Mouse (Mus musculus): Measurements from ENCODE around the gene Maats1. TPM values are rescaled to one million over a fixed set of nuclear protein-coding genes. Genes with fewer than 3 reads are reported as not detected.

Maats1 gene
- polyA plus RNA-seq, 1 experiment from 2014 or later = not detected

GRCm38 (mm10) chr16:38306571-38307220 lies 35.2 kb downstream of the Maats1 start:
- H3K27ac ChIP-seq (ENCODE audit: low read length) = no peak overlapping the region
- H3K27me3 ChIP-seq (ENCODE audit: control insufficient read depth, insufficient read depth, low read length) = no peaks in the 10 kb centered on the region
- H3K36me3 ChIP-seq (ENCODE audit: control insufficient read depth, insufficient read depth, low read length) = no peaks in the 10 kb centered on the region
- H3K9me3 ChIP-seq (ENCODE audit: control insufficient read depth, low read depth, low read length) = no peaks in the 10 kb centered on the region
- no peak overlapping the region for H3K4me3 ChIP-seq (ENCODE audit: low read depth, low read length)
- 54% methylated on average over 18 of the region's 18 CpGs for WGBS
- H3K4me2 ChIP-seq (replicated peaks; ENCODE audit: low read depth, low read length) = no peak overlapping the region
- no peaks in the 10 kb centered on the region for H3K4me1 ChIP-seq (ENCODE audit: control insufficient read depth, insufficient read depth, low read length)
- ATAC-seq (ENCODE audit: insufficient number of reproducible peaks, insufficient read depth, low FRiP score, low read depth) = no peak
- H3K9ac ChIP-seq (replicated peaks; ENCODE audit: low read depth, low read length) = no peak overlapping the region

- 54% methylated on average over 17 of the region's 17 CpGs for WGBS
- Histone ChIP-seq H3K9ac (replicated peaks; ENCODE audit: low read depth, low read length) (no peak overlapping the region), H3K4me1 (ENCODE audit: control insufficient read depth, insufficient read depth, low read length) (no peaks in the 10 kb centered on the region), H3K27ac (ENCODE audit: low read length) (no peak overlapping the region), H3K4me3 (ENCODE audit: low read depth, low read length) (no peak overlapping the region), H3K4me2 (replicated peaks; ENCODE audit: low read depth, low read length) (peak overlapping the region; percentile 8; the same call in 1 of the 2 replicates), H3K9me3 (ENCODE audit: control insufficient read depth, low read depth, low read length) (no peaks in the 10 kb centered on the region), H3K36me3 (ENCODE audit: control insufficient read depth, insufficient read depth, low read length) (no peaks in the 10 kb centered on the region), H3K27me3 (ENCODE audit: control insufficient read depth, insufficient read depth, low read length) (no peaks in the 10 kb centered on the region)
- ATAC-seq (ENCODE audit: insufficient number of reproducible peaks, insufficient read depth, low FRiP score, low read depth) = peak; percentile 38; the same call in 1 of the 2 replicates
Measured at GRCm38 (mm10) chr16:38304460-38305194, 37.3 kb downstream of the Maats1 start.

- no peak overlapping the region for H3K4me3 ChIP-seq (ENCODE audit: low read depth, low read length)
- 84% methylated on average over 13 of the region's 13 CpGs for WGBS
- H3K9ac ChIP-seq (replicated peaks; ENCODE audit: low read depth, low read length) = no peak overlapping the region
- H3K27me3 ChIP-seq (ENCODE audit: control insufficient read depth, insufficient read depth, low read length) = no peaks in the 10 kb centered on the region
- H3K27ac ChIP-seq (ENCODE audit: low read length) = no peak overlapping the region
- no peak for ATAC-seq (ENCODE audit: insufficient number of reproducible peaks, insufficient read depth, low FRiP score, low read depth)
- no peaks in the 10 kb centered on the region for H3K4me1 ChIP-seq (ENCODE audit: control insufficient read depth, insufficient read depth, low read length)
- no peak overlapping the region for H3K4me2 ChIP-seq (replicated peaks; ENCODE audit: low read depth, low read length)
- H3K9me3 ChIP-seq (ENCODE audit: control insufficient read depth, low read depth, low read length) = no peaks in the 10 kb centered on the region
- H3K36me3 ChIP-seq (ENCODE audit: control insufficient read depth, insufficient read depth, low read length) = no peaks in the 10 kb centered on the region
Measured at GRCm38 (mm10) chr16:38302367-38302766, 39.6 kb downstream of the Maats1 start.

- H3K36me3 ChIP-seq (ENCODE audit: control insufficient read depth, insufficient read depth, low read length) = no peaks in the 10 kb centered on the region
- H3K4me1 ChIP-seq (ENCODE audit: control insufficient read depth, insufficient read depth, low read length) = no peaks in the 10 kb centered on the region
- H3K27me3 ChIP-seq (ENCODE audit: control insufficient read depth, insufficient read depth, low read length) = no peaks in the 10 kb centered on the region
- no peak overlapping the region for H3K4me2 ChIP-seq (replicated peaks; ENCODE audit: low read depth, low read length)
- no peak for ATAC-seq (ENCODE audit: insufficient number of reproducible peaks, insufficient read depth, low FRiP score, low read depth)
- H3K27ac ChIP-seq (ENCODE audit: low read length) = no peak overlapping the region
- no peaks in the 10 kb centered on the region for H3K9me3 ChIP-seq (ENCODE audit: control insufficient read depth, low read depth, low read length)
- WGBS = 84% methylated on average over 6 of the region's 6 CpGs
- no peak overlapping the region for H3K4me3 ChIP-seq (ENCODE audit: low read depth, low read length)
- H3K9ac ChIP-seq (replicated peaks; ENCODE audit: low read depth, low read length) = no peak overlapping the region
Measured at GRCm38 (mm10) chr16:38298410-38298809, 43.5 kb downstream of the Maats1 start.

GRCm38 (mm10) chr16:38295349-38295930 lies 46.5 kb downstream of the Maats1 start:
- WGBS = 38% methylated on average over 5 of the region's 5 CpGs
- Histone ChIP-seq H3K4me2 (replicated peaks; ENCODE audit: low read depth, low read length) (0 out of 2 replicates have a peak overlapping the region, but pooled peaks have one; percentile 3), H3K9me3 (ENCODE audit: control insufficient read depth, low read depth, low read length) (no peaks in the 10 kb centered on the region), H3K4me3 (ENCODE audit: low read depth, low read length) (no peak overlapping the region), H3K27me3 (ENCODE audit: control insufficient read depth, insufficient read depth, low read length) (no peaks in the 10 kb centered on the region), H3K36me3 (ENCODE audit: control insufficient read depth, insufficient read depth, low read length) (no peaks in the 10 kb centered on the region), H3K27ac (ENCODE audit: low read length) (no peak overlapping the region), H3K4me1 (ENCODE audit: control insufficient read depth, insufficient read depth, low read length) (no peaks in the 10 kb centered on the region), H3K9ac (replicated peaks; ENCODE audit: low read depth, low read length) (no peak overlapping the region)
- peak; percentile 43; the same call in 1 of the 2 replicates for ATAC-seq (ENCODE audit: insufficient number of reproducible peaks, insufficient read depth, low FRiP score, low read depth)

- peak within 1 kb of the TSS; percentile 22; the same call in 1 of the 2 replicates for H3K4me2 ChIP-seq (replicated peaks; ENCODE audit: low read depth, low read length)
- H3K4me3 ChIP-seq (ENCODE audit: low read depth, low read length) = peak within 1 kb of the TSS; percentile 12; the same call in 1 of the 2 replicates
- no peak within 1 kb of the TSS for H3K9ac ChIP-seq (replicated peaks; ENCODE audit: low read depth, low read length)
- H3K9me3 ChIP-seq (ENCODE audit: control insufficient read depth, low read depth, low read length) = no peaks in the 10 kb centered on the region
- no peaks in the 10 kb centered on the region for H3K4me1 ChIP-seq (ENCODE audit: control insufficient read depth, insufficient read depth, low read length)
- WGBS = 58% methylated on average over 7 of the region's 7 CpGs
- H3K27me3 ChIP-seq (ENCODE audit: control insufficient read depth, insufficient read depth, low read length) = no peaks in the 10 kb centered on the region
- H3K36me3 ChIP-seq (ENCODE audit: control insufficient read depth, insufficient read depth, low read length) = no peaks in the 10 kb centered on the region
- peak; percentile 83 for ATAC-seq (ENCODE audit: insufficient number of reproducible peaks, insufficient read depth, low FRiP score, low read depth)
- no peak within 1 kb of the TSS; the same call in 1 of the 2 replicates for H3K27ac ChIP-seq (ENCODE audit: low read length)
Measured at GRCm38 (mm10) chr16:38294685-38295348, 47.1 kb downstream of the Maats1 start, which contains the start of gene Nr1i2. Nr1i2 (minus strand) TSS chr16:38294824.

GRCm38 (mm10) chr16:38290151-38290550 lies 51.8 kb downstream of the Maats1 start:
- WGBS = 71% methylated on average over 2 of the region's 2 CpGs
- no peaks in the 10 kb centered on the region for H3K27me3 ChIP-seq (ENCODE audit: control insufficient read depth, insufficient read depth, low read length)

GRCm38 (mm10) chr16:38288851-38289250 lies 53.1 kb downstream of the Maats1 start:
- H3K4me2 ChIP-seq (replicated peaks; ENCODE audit: low read depth, low read length) = no peak overlapping the region
- H3K9me3 ChIP-seq (ENCODE audit: control insufficient read depth, low read depth, low read length) = no peaks in the 10 kb centered on the region
- H3K27me3 ChIP-seq (ENCODE audit: control insufficient read depth, insufficient read depth, low read length) = no peaks in the 10 kb centered on the region
- no peak overlapping the region for H3K4me3 ChIP-seq (ENCODE audit: low read depth, low read length)
- peaks cover 11% of the 10 kb centered on the region; the same call in 1 of the 2 replicates for H3K4me1 ChIP-seq (ENCODE audit: control insufficient read depth, insufficient read depth, low read length)
- WGBS = 24% methylated on average over 6 of the region's 6 CpGs
- no peaks in the 10 kb centered on the region for H3K36me3 ChIP-seq (ENCODE audit: control insufficient read depth, insufficient read depth, low read length)
- no peak overlapping the region for H3K9ac ChIP-seq (replicated peaks; ENCODE audit: low read depth, low read length)
- no peak for ATAC-seq (ENCODE audit: insufficient number of reproducible peaks, insufficient read depth, low FRiP score, low read depth)
- H3K27ac ChIP-seq (ENCODE audit: low read length) = no peak overlapping the region

More at GRCm38 (mm10) chr16:38290151-38290550, 51.8 kb downstream of the Maats1 start:
- no peak overlapping the region for H3K9ac ChIP-seq (replicated peaks; ENCODE audit: low read depth, low read length)
- no peaks in the 10 kb centered on the region for H3K36me3 ChIP-seq (ENCODE audit: control insufficient read depth, insufficient read depth, low read length)
- no peak overlapping the region for H3K27ac ChIP-seq (ENCODE audit: low read length)
- no peak for ATAC-seq (ENCODE audit: insufficient number of reproducible peaks, insufficient read depth, low FRiP score, low read depth)
- H3K4me3 ChIP-seq (ENCODE audit: low read depth, low read length) = no peak overlapping the region
- H3K9me3 ChIP-seq (ENCODE audit: control insufficient read depth, low read depth, low read length) = no peaks in the 10 kb centered on the region
- no peak overlapping the region for H3K4me2 ChIP-seq (replicated peaks; ENCODE audit: low read depth, low read length)
- H3K4me1 ChIP-seq (ENCODE audit: control insufficient read depth, insufficient read depth, low read length) = peaks cover 11% of the 10 kb centered on the region; the same call in 1 of the 2 replicates

All from stomach, embryonic 14.5 days (tissue).